Comparison of ENCODE assay signal across 9 mouse cellular contexts in genomic region chr11:82888491-82888946, GRCm38 (mm10). TPM values are rescaled to one million over a fixed set of nuclear protein-coding genes. Genes with fewer than 3 reads are reported as not detected.
DNase-seq lines count a peak whose midpoint lies in the region; ATAC-seq and TF ChIP-seq lines count a peak whose summit lies in the region.
"Had no signal": no experiment of that assay in that cellular context is flagged by ENCODE, and none has a peak within 500 bp of the region (broad histone marks: within the 10 kb centered on the region; RNA-seq: fewer than 3 reads in every experiment).

No protein-coding gene starts in this region.

- no peaks in the 10 kb centered on the region for H3K27me3 ChIP-seq in heart, postnatal 0 days (ENCODE audit: control insufficient read depth, insufficient read depth, low read length)
- H3K27me3 ChIP-seq in embryonic facial prominence, embryonic 13.5 days, result 0 out of 2 replicates have a peak, but pooled peaks cover 5% of the 10 kb centered on the region
- no peaks in the 10 kb centered on the region; the same call in 1 of the 2 replicates for H3K27me3 ChIP-seq in kidney, embryonic 14.5 days (ENCODE audit: control insufficient read depth, insufficient read depth, low read length)
- H3K27me3 ChIP-seq in midbrain, embryonic 12.5 days, result peaks cover 12% of the 10 kb centered on the region

- peak overlapping the region; percentile 79; the same call in 1 of the 2 replicates for H3K4me2 ChIP-seq in heart, postnatal 0 days (ENCODE audit: low read depth, low read length)
- peak overlapping the region; percentile 89; the same call in 1 of the 2 replicates for H3K4me2 ChIP-seq in embryonic facial prominence, embryonic 13.5 days
- H3K4me2 ChIP-seq in kidney, embryonic 14.5 days (replicated peaks; ENCODE audit: low read depth, low read length), result peak overlapping the region; percentile 92; the same call in 1 of the 2 replicates
- H3K4me2 ChIP-seq in midbrain, embryonic 12.5 days (replicated peaks), result 0 out of 2 replicates have a peak overlapping the region, but pooled peaks have one; percentile 79

- no peaks in the 10 kb centered on the region for H3K36me3 ChIP-seq in heart, postnatal 0 days (replicated peaks; ENCODE audit: control insufficient read depth, insufficient read depth, low read length)
- H3K36me3 ChIP-seq in embryonic facial prominence, embryonic 13.5 days, result no peaks in the 10 kb centered on the region
- H3K36me3 ChIP-seq in kidney, embryonic 14.5 days (ENCODE audit: control insufficient read depth, insufficient read depth, low read length), result no peaks in the 10 kb centered on the region
- no peaks in the 10 kb centered on the region for H3K36me3 ChIP-seq in midbrain, embryonic 12.5 days

- intact Hi-C loops in heart, postnatal 10 days (cut with DNase I), result no loop called here
- intact Hi-C loops in left cerebral cortex, adult 2 months (cut with DNase I), result loop anchor here (5.0 kb wide), 1 partner anchor 896 kb away; no protein-coding TSS in a partner anchor

- H3K27ac ChIP-seq in heart, postnatal 0 days (ENCODE audit: low read depth), result no peak overlapping the region
- H3K27ac ChIP-seq in embryonic facial prominence, embryonic 13.5 days, result no peak overlapping the region
- H3K27ac ChIP-seq in kidney, embryonic 14.5 days (ENCODE audit: low read depth, low read length), result no peak overlapping the region
- H3K27ac ChIP-seq in midbrain, embryonic 12.5 days (replicated peaks), result no peak overlapping the region
- no peak overlapping the region for H3K27ac ChIP-seq in left cerebral cortex, adult 2 months

- 57% methylated on average over 10 of the region's 10 CpGs for WGBS in heart, postnatal 0 days
- WGBS in embryonic facial prominence, embryonic 13.5 days, result 68% methylated on average over 10 of the region's 10 CpGs
- WGBS in kidney, embryonic 14.5 days, result 60% methylated on average over 10 of the region's 10 CpGs
- 74% methylated on average over 10 of the region's 10 CpGs for WGBS in midbrain, embryonic 12.5 days

- no peak for DNase-seq in heart, postnatal 0 days (ENCODE audit: low spot score)
- no peak for DNase-seq in heart, postnatal 10 days
- DNase-seq in urinary bladder, postnatal 4 days (ENCODE audit: low spot score in 2 of 2), result no peak
- no peak for DNase-seq in left cerebral cortex, adult 2 months (ENCODE audit: extremely low spot score in 1 of 2, low spot score in 2 of 2)
- no peak for DNase-seq in adrenal gland, postnatal 25 days

- no peak overlapping the region for H3K4me3 ChIP-seq in heart, postnatal 0 days (ENCODE audit: low read depth, low read length)
- H3K4me3 ChIP-seq in embryonic facial prominence, embryonic 13.5 days, result no peak overlapping the region
- H3K4me3 ChIP-seq in kidney, embryonic 14.5 days (ENCODE audit: low read length), result no peak overlapping the region
- no peak overlapping the region for H3K4me3 ChIP-seq in midbrain, embryonic 12.5 days
- H3K4me3 ChIP-seq in left cerebral cortex, adult 2 months, result no peak overlapping the region

- ATAC-seq in heart, postnatal 0 days (ENCODE audit: insufficient read depth, low read depth), result no peak
- no peak for ATAC-seq in embryonic facial prominence, embryonic 13.5 days (ENCODE audit: insufficient number of reproducible peaks, insufficient read depth, low FRiP score, low TSS enrichment, low read depth)
- ATAC-seq in kidney, embryonic 14.5 days (ENCODE audit: low FRiP score, low TSS enrichment), result no peak
- no peak for ATAC-seq in midbrain, embryonic 12.5 days (ENCODE audit: low FRiP score, low read depth)

- TF ChIP-seq EP300 in heart, postnatal 0 days (IDR thresholded peaks at IDR 0.05; ENCODE audit: low read depth), result no peak

- no peak overlapping the region for H3K9ac ChIP-seq in heart, postnatal 0 days (replicated peaks; ENCODE audit: low read depth, low read length)
- H3K9ac ChIP-seq in embryonic facial prominence, embryonic 13.5 days, result 0 out of 2 replicates have a peak overlapping the region, but pooled peaks have one; percentile 27
- H3K9ac ChIP-seq in kidney, embryonic 14.5 days (ENCODE audit: low read depth, low read length), result no peak overlapping the region
- peak overlapping the region; percentile 15; the same call in 1 of the 2 replicates for H3K9ac ChIP-seq in midbrain, embryonic 12.5 days (replicated peaks)

- H3K4me1 ChIP-seq in heart, postnatal 0 days (ENCODE audit: control insufficient read depth, insufficient read depth), result peaks cover 11% of the 10 kb centered on the region; the same call in 1 of the 2 replicates
- H3K4me1 ChIP-seq in embryonic facial prominence, embryonic 13.5 days, result peaks cover 17% of the 10 kb centered on the region
- H3K4me1 ChIP-seq in kidney, embryonic 14.5 days (ENCODE audit: control insufficient read depth, insufficient read depth, low read length), result peaks cover 12% of the 10 kb centered on the region
- peaks cover 12% of the 10 kb centered on the region for H3K4me1 ChIP-seq in midbrain, embryonic 12.5 days

- no peaks in the 10 kb centered on the region for H3K9me3 ChIP-seq in heart, postnatal 0 days (replicated peaks; ENCODE audit: control insufficient read depth, low read length)
- H3K9me3 ChIP-seq in embryonic facial prominence, embryonic 13.5 days, result no peaks in the 10 kb centered on the region
- no peaks in the 10 kb centered on the region for H3K9me3 ChIP-seq in kidney, embryonic 14.5 days (ENCODE audit: control insufficient read depth, low read length)
- no peaks in the 10 kb centered on the region for H3K9me3 ChIP-seq in midbrain, embryonic 12.5 days

- TF ChIP-seq CTCF in heart, postnatal 0 days (IDR thresholded peaks at IDR 0.05; ENCODE audit: low read depth), result no peak
- no peak for TF ChIP-seq CTCF in left cerebral cortex, adult 2 months (IDR thresholded peaks at IDR 0.05)

RNA-seq across cellular contexts. Expression of gene Rad51d, which starts 1.9 kb away (rescaled TPM):
- total RNA-seq in heart, postnatal 0 days (2014; rRNA removed; ENCODE audit: low replicate concordance), result 10.8 and 11.5 TPM in 2 replicates
- 9.9 and 11.8 TPM in 2 replicates for polyA plus RNA-seq in heart, postnatal 0 days (2015; fragmentation: Nextera tagmentation; extraction: Ambion mirVana)
- total RNA-seq in heart, postnatal 10 days (2021), result 10 to 100 TPM; 10.9 to 11.0 TPM
- polyA plus RNA-seq in embryonic facial prominence, embryonic 13.5 days (2015; fragmentation: Nextera tagmentation; extraction: Ambion mirVana), result 11.7 and 12.9 TPM in 2 replicates
- 8.8 and 11.5 TPM in 2 replicates for polyA plus RNA-seq in kidney, embryonic 14.5 days (2014; fragmentation: Nextera tagmentation; extraction: Ambion mirVana)
- 12.8 and 14.1 TPM in 2 replicates for polyA plus RNA-seq in midbrain, embryonic 12.5 days (2016; fragmentation: Nextera tagmentation; extraction: Ambion mirVana)
- 10 to 100 TPM; 16.9 to 19.8 TPM for total RNA-seq in left cerebral cortex, adult 2 months (2021)
- total RNA-seq in adrenal gland, postnatal 25 days (2021), result 15.1 and 19.1 TPM in 2 replicates

RNA-seq across cellular contexts. Expression of gene Fndc8, which starts 3.4 kb away (rescaled TPM):
- total RNA-seq in heart, postnatal 0 days (2014; rRNA removed; ENCODE audit: low replicate concordance), result not detected in 2 replicates
- polyA plus RNA-seq in heart, postnatal 0 days (2015; fragmentation: Nextera tagmentation; extraction: Ambion mirVana), result 0.10 and 0.12 TPM in 2 replicates
- under 1 TPM in 1 of 2 experiments, not detected in 1; 0.12 TPM for total RNA-seq in heart, postnatal 10 days (2021)
- polyA plus RNA-seq in embryonic facial prominence, embryonic 13.5 days (2015; fragmentation: Nextera tagmentation; extraction: Ambion mirVana), result 0.15 and 0.32 TPM in 2 replicates
- polyA plus RNA-seq in kidney, embryonic 14.5 days (2014; fragmentation: Nextera tagmentation; extraction: Ambion mirVana), result 0.19 and 0.23 TPM in 2 replicates
- polyA plus RNA-seq in midbrain, embryonic 12.5 days (2016; fragmentation: Nextera tagmentation; extraction: Ambion mirVana), result 0.27 and 0.64 TPM in 2 replicates
- not detected for total RNA-seq in left cerebral cortex, adult 2 months (2021)
- 0.18 TPM in 1 of 2 replicates, not detected in the other for total RNA-seq in adrenal gland, postnatal 25 days (2021)

RNA-seq across cellular contexts. Expression of gene Rffl, which starts 17.5 kb away (rescaled TPM):
- 3.8 and 4.8 TPM in 2 replicates for total RNA-seq in heart, postnatal 0 days (2014; rRNA removed; ENCODE audit: low replicate concordance)
- 2.3 and 2.4 TPM in 2 replicates for polyA plus RNA-seq in heart, postnatal 0 days (2015; fragmentation: Nextera tagmentation; extraction: Ambion mirVana)
- total RNA-seq in heart, postnatal 10 days (2021), result 1 to 10 TPM; 4.5 to 5.7 TPM
- polyA plus RNA-seq in embryonic facial prominence, embryonic 13.5 days (2015; fragmentation: Nextera tagmentation; extraction: Ambion mirVana), result 10.2 and 11.5 TPM in 2 replicates
- 13.1 and 23.5 TPM in 2 replicates for polyA plus RNA-seq in kidney, embryonic 14.5 days (2014; fragmentation: Nextera tagmentation; extraction: Ambion mirVana)
- 7.9 and 8.9 TPM in 2 replicates for polyA plus RNA-seq in midbrain, embryonic 12.5 days (2016; fragmentation: Nextera tagmentation; extraction: Ambion mirVana)
- 1 to 10 TPM; 8.8 to 9.1 TPM for total RNA-seq in left cerebral cortex, adult 2 months (2021)
- total RNA-seq in adrenal gland, postnatal 25 days (2021), result 5.9 and 9.4 TPM in 2 replicates

RNA-seq across cellular contexts. Expression of gene Nle1, which starts 19.7 kb away (rescaled TPM):
- 25.9 and 28.1 TPM in 2 replicates for total RNA-seq in heart, postnatal 0 days (2014; rRNA removed; ENCODE audit: low replicate concordance)
- 9.0 and 9.4 TPM in 2 replicates for polyA plus RNA-seq in heart, postnatal 0 days (2015; fragmentation: Nextera tagmentation; extraction: Ambion mirVana)
- 10 to 100 TPM; 11.2 to 13.8 TPM for total RNA-seq in heart, postnatal 10 days (2021)
- 33.6 and 36.1 TPM in 2 replicates for polyA plus RNA-seq in embryonic facial prominence, embryonic 13.5 days (2015; fragmentation: Nextera tagmentation; extraction: Ambion mirVana)
- polyA plus RNA-seq in kidney, embryonic 14.5 days (2014; fragmentation: Nextera tagmentation; extraction: Ambion mirVana), result 32.2 and 33.7 TPM in 2 replicates
- 33.8 and 33.9 TPM in 2 replicates for polyA plus RNA-seq in midbrain, embryonic 12.5 days (2016; fragmentation: Nextera tagmentation; extraction: Ambion mirVana)
- 10 to 100 TPM; 41.0 to 45.8 TPM for total RNA-seq in left cerebral cortex, adult 2 months (2021)
- 23.5 and 31.4 TPM in 2 replicates for total RNA-seq in adrenal gland, postnatal 25 days (2021)

RNA-seq across cellular contexts. Expression of gene Unc45b, which starts 21.8 kb away (rescaled TPM):
- total RNA-seq in heart, postnatal 0 days (2014; rRNA removed; ENCODE audit: low replicate concordance), result 200 and 239 TPM in 2 replicates
- 153 and 167 TPM in 2 replicates for polyA plus RNA-seq in heart, postnatal 0 days (2015; fragmentation: Nextera tagmentation; extraction: Ambion mirVana)
- total RNA-seq in heart, postnatal 10 days (2021), result 100 to 1,000 TPM; 161 to 177 TPM
- polyA plus RNA-seq in embryonic facial prominence, embryonic 13.5 days (2015; fragmentation: Nextera tagmentation; extraction: Ambion mirVana), result 5.7 and 8.6 TPM in 2 replicates
- polyA plus RNA-seq in kidney, embryonic 14.5 days (2014; fragmentation: Nextera tagmentation; extraction: Ambion mirVana), result 2.4 and 2.5 TPM in 2 replicates
- polyA plus RNA-seq in midbrain, embryonic 12.5 days (2016; fragmentation: Nextera tagmentation; extraction: Ambion mirVana), result 0.89 and 0.93 TPM in 2 replicates
- total RNA-seq in left cerebral cortex, adult 2 months (2021), result 1 to 10 TPM; 1.3 to 2.0 TPM
- 6.2 and 9.8 TPM in 2 replicates for total RNA-seq in adrenal gland, postnatal 25 days (2021)
- polyA plus RNA-seq: erythroblast, embryonic 14.5 days had no signal

Comparison
In these comparisons a context has a peak if more than half of its experiments do, and no peak if none do; other contexts are left out.
1. H3K9ac ChIP-seq: peak in embryonic facial prominence, embryonic 13.5 days (single experiment) and midbrain, embryonic 12.5 days (single experiment); none in heart, postnatal 0 days (single experiment) and kidney, embryonic 14.5 days (single experiment).
2. Peak in every context shown above with its lines, with median percentiles within 50 percentile points of each other: H3K4me2 ChIP-seq.